Mouse (Mus musculus) spleen, postnatal 36 days (tissue): Measurements from ENCODE around the gene Srd5a1.
"Not testable (repeated sequence)": the region's sequence is repeated elsewhere in the genome, so short reads cannot be mapped to it uniquely, and the experiment has no call there.

Experiments
- DNase-seq, 2 experiments: peaks; one replicate each; pipeline ENCODE4 v3.0.0; 2022; ENCODE audit warnings: low spot score in 2 of 2, mixed read lengths in 1 of 2

The Srd5a1 gene

DNA sequence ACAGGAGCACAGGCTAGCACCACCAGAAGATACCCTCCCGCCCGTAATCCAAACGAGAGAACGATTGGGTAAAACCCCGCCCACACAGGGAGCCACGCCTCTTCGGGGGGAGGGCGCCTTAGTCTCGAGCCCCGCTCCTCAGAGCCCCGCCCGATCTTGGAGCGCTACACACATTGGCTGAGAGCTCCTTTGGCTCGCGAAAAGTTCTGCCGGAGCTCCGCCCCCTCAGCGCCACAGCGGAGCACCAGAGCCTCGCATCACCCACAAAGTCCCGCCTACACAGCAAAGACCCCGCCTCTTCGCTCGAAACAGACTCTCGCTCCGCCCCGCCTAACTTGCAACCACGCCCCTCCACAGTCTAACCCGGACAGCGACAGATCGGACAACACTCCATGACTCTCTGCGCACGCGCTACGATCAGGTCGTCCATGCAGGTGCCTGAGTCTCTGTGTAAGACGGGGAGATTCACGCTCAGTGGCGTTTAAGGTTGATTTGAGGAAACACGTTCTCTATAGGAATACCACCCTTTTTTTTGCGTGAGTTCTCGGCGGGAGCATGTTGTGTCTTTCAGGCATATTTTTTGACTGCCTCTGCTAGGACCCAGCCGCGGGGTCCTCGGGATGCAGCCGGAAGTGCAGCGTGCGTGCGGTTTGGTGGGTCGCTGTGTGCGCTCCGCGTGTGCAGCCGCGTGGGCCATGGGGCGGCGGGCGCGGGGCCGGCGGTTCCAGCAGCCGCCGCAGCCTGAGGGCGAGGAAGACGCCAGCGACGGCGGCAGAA lies at the start of gene Srd5a1:
Srd5a1 (minus strand) TSS at position 45 of the 777 bp plus-strand sequence.
- peak; percentile 100 for DNase-seq

- DNase-seq = no peak
Observed at GRCm38 (mm10) chr13:69654508-69654907, 43.3 kb upstream of the Srd5a1 start.

- DNase-seq = no peak
Observed at GRCm38 (mm10) chr13:69646481-69646880, 35.2 kb upstream of the Srd5a1 start.

DNA sequence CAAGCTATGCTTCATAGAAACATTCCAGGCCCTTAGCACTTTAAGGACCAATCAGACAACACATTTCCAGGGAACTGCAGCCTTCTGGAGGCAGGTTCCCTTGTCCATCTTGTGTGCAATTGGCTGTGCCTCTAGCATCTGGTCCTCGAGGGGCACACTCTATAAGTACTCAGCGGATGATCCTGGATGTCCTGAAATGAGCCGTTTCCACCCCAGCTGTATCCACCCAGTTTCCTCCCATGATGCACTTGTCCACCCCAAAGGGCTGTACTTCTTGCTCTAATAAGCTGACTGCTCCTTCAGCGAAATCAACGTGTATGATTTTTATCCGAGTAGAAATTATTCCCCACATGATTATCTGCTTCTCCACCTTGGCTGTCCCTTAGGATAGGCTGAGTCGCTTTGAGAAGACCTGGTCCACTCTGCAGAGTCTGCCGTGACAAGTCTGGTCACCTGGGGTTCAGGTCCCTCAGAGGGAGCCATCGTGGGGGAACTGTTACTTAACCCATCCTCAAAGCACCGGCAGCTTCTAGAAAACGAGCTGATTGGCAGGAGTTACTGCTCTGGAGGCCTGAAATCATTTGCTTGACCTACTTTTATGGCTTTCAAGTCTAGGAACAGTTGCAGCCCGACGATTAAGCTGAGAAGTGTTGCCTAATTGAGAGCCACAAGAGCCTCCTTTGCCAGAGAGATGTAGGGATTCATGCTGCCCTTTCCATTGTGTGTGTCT lies 34.6 kb upstream of the Srd5a1 start:
- no peak for DNase-seq

DNA sequence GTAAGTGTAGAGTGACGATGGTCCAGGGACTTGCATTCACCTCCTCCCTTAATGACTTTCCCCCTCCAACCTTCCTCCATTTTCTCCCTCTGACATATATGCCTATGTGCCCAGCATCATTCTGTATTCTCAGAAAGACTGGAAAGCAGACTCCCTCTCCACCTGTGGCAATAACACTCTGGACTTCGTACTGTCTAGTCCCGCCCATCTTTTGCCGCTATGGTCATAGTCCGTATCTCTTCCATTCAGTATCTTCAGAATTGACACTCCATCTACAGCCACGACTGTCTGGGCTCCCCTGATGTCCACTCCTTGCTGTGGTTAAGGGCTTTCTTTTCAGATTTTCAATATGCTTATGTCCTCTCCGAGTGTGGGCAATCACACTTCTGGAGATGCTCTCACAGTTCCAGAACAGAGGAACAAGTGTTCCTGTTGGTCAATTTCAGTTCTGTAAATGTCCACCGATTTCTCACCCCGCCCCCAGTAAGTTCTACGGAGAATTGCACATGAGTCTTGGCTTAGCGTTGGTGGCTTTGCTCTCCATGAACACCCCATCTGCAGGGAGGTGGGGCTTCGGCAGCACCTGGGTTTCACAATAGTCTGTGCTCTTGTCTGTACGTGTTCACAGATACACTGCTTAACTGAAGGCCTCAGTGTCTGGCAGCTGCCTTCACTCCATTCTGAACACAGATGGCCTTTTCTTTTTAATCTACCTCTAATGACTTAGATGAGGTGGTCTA lies 33.4 kb upstream of the Srd5a1 start:
- no peak for DNase-seq

- DNase-seq = no peak
Observed at GRCm38 (mm10) chr13:69643937-69644336, 32.7 kb upstream of the Srd5a1 start.

DNA sequence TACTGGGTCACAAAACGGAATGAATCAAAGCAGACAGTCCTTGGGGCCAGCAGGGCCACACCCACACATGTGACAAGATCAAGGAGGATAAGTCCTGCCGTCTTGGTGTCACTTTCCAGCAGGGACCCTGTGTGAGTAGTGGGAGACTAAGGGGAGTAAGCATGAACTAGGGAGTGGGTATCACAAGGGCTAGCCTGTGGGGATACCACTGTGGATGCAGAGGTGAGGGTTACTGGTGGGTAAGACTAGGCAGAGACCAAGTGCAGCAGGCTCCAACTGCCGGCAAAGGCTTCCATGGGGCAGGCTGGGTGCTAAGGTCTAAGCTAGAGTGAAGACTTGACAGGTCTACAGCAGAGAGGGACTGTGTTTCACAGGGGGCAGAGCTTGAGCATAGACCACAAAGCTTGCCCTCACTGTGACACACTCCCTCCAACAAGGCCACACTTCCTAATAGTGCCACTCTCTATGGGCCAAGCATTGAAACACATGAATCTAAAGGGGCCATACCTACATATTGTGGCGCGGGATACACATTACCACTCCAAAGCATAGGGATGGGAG lies 31.5 kb upstream of the Srd5a1 start:
- DNase-seq = no peak

GRCm38 (mm10) chr13:69641017-69641416 lies 29.8 kb upstream of the Srd5a1 start:
- no peak for DNase-seq

- DNase-seq = no peak
Observed at GRCm38 (mm10) chr13:69640541-69640940, 29.3 kb upstream of the Srd5a1 start.

DNA sequence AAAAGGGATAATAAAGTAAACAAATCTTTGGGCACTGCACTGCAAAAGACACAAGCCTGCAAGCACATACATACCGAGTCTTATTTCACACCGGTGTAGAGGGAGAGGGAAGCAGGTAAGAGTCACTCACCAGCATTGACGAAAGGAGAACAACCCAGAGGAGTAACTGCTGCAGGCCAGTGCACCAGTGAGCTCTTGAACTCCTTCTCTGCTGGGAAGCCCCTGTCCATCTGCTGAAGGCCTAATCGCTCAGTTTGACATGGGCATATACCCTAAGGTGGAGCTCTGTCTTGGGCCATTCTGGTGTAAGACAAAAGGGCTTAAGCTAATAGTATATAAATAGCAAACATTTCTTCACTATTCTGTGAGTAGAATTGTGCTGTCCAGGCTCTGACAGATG lies 28.9 kb upstream of the Srd5a1 start:
- no peak for DNase-seq

DNA sequence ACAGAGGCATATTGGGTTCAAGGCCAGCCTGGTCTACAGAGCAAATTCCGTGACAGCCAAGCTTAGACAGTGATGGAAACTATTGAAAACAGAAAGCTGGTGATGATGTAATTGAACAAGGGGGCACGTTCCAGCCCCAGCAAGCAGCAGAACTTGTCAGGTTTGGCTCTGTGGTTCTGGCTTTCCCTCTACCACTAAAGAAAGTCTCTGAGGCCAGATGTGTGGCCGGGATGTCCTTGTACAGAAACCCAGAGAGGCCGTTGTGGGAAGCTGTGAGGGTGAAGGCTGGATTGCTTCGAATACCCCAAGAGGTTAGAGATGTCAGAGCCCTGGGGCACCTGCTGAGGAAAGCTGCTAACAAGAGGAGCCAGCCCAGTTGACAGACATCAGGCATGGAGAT lies 28.0 kb upstream of the Srd5a1 start:
- DNase-seq = no peak

- DNase-seq = no peak
Observed at GRCm38 (mm10) chr13:69638108-69638626, 26.9 kb upstream of the Srd5a1 start.

DNA sequence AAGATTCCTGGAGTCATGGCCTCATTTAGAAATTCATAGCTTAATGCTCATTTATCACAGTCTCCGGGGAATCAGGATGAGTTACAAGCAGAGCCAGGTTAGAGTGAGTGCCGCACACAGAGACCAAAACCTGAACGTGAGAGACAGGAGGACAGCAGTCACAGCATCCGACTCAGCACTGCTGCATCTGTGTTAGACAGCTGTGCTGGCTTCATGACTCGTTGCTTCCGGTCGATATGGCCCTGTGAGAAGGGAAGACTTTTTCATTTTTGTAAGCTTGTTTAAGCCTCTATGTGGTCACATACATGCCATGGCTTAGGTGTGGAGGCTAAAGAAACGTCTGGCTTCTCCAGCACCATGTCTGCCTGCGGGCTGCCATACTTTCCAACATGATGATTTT lies 26.4 kb upstream of the Srd5a1 start:
- DNase-seq = no peak

GRCm38 (mm10) chr13:69636816-69637215 lies 25.6 kb upstream of the Srd5a1 start:
- no peak for DNase-seq

- no peak for DNase-seq
Observed at GRCm38 (mm10) chr13:69636375-69636774, 25.1 kb upstream of the Srd5a1 start.

- DNase-seq = not testable (repeated sequence)
Observed at GRCm38 (mm10) chr13:69635836-69636235, 24.6 kb upstream of the Srd5a1 start.

DNA sequence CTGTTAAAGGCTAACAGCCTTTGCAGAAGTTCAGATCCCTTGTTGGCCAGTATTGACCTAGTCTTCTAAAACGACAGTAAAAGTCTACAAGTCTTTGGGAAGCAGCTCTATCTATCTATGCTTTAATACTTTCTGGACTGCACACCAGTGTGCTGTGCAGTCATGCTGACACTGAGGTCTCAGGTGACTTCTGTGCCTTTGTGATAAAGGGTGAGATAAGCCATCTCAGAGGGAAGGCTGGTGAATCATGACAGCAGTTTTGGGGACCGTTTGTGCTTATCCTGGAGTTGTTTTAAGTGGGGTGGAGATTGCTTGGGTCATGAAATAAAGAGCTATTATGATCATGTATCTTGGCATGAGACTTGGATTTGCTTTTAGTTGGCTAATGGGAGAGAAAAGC lies 22.7 kb upstream of the Srd5a1 start:
- DNase-seq = no peak

DNA sequence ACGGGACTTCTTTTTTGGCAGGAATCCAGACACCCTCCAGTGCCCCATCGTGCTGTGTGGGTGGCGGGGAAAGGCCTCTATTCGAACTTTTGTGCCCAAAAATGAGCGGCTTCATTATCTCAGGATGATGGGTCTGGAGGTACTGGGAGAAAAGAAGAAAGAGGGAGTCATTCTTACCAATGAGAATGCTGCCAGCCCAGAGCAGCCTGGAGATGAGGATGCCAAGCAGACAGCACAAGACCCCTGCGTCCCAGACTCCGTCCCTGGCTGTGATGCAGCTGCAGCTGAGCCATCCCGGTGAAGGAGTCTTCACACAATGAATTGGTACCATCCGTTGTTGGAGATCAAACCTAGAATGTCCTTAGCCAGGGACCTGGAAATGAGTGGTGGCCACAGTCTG lies 22.3 kb upstream of the Srd5a1 start:
- no peak for DNase-seq

GRCm38 (mm10) chr13:69631659-69632058 lies 20.4 kb upstream of the Srd5a1 start:
- DNase-seq = no peak

GRCm38 (mm10) chr13:69631111-69631510 lies 19.9 kb upstream of the Srd5a1 start:
- no peak for DNase-seq

GRCm38 (mm10) chr13:69630576-69630975 lies 19.3 kb upstream of the Srd5a1 start:
- DNase-seq = no peak

DNA sequence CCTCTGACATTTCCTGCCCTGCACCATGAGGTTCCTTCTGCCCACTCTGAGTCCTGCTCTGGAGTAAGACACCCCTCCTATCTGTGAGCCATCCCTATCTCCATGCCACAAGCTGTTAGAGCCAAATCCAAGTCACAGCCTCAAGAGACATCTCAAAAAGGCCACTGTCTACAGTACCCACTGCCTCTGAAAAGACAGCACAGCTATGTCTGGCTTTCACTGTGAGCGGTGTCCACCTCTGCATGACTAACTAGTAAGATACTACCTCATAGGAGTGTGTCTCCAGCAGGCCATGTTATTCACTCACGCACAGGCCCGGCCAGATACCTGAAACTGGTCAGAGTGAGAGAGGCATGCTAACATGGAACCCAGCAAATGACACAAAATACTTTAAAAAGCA lies 16.7 kb upstream of the Srd5a1 start:
- no peak for DNase-seq
